Mouse (Mus musculus): ENCODE measurements around the gene Pxylp1. TPM values are rescaled to one million over a fixed set of nuclear protein-coding genes. Genes with fewer than 3 reads are reported as not detected.

Pxylp1 gene
- total RNA-seq, 2 experiments from 2014 or later = 19.7 to 20.3 TPM

DNA sequence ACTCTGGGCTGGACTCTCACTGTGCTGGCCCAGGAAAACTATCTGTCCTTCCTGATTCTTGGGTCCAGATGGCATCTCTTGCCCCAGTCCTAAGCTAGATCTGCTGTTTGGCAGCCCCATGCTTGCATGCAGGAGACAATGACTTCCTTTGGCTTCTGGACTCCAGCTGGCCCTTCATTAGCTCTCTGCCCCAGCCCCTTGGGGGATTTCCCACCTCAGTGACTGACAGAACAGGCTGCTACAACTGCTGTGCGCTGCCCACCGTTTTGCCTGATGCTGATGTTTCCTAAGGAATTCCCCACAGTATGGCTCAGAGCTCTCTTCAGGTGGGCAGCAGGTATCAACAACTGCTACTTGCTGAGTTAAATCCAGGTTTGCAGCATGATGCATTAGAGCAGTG, 33.4 kb downstream of the Pxylp1 start:
- no peak for DNase-seq

DNA sequence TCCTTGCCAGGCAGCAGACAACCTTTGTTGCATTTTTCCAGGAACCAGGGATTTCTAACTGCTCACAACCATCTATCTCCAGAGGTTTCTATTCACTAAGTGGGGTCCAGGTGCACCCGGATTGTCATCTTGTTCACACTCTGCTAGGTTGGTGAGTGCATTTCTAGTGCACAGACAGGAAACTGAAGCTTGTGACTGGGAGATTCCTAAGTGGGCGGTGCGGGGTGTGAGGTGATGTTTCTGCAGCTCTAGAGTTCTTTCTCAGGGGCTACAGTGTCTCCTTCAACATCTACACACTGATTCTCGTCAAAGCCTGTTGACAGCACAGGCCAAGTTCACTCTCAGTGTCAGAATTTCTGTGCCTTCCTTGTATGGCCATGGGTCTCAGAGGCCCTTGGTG, 34.6 kb downstream of the Pxylp1 start:
- DNase-seq = no peak

DNA sequence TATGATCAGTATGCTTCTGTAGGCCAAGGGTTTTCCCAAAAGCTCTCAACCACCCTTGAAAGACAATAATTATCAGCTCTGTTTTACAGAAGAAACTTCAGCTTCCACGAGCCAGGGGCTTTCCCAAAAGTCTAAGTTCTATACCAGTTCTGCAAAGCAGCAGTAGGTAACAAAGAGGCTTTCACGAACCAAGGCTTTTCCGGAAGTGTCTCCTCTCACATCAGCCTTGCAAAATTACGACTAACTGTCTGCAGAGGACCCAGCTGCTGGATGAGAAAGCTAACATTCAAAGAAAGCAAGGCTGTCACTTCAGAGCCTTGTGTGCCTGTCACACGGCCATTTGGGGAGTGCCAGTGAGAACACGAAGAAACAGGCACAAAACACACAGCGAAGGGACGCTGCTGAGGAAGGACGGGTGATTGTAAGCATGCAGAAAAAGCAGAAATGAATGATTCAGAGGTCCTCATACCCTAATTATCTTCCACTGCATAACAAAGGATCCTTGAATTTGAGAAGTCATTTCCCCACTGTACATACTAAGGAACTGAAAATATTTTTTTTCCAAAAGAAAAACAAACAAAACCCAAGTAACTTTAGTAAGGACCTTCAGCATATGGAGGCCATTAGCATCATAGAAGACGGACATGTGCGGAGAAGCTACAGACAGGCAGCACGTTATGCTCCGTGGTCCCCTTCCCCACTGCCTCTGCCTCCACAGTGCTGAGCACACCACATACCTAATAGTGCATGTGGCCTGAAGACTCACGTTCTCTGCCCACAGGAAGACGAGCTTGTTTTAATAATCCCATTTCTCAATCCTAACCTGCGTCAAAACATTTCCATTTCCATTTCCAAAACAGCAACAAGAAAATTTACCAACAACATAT, 38.9 kb downstream of the Pxylp1 start:
- no peak for DNase-seq

DNA sequence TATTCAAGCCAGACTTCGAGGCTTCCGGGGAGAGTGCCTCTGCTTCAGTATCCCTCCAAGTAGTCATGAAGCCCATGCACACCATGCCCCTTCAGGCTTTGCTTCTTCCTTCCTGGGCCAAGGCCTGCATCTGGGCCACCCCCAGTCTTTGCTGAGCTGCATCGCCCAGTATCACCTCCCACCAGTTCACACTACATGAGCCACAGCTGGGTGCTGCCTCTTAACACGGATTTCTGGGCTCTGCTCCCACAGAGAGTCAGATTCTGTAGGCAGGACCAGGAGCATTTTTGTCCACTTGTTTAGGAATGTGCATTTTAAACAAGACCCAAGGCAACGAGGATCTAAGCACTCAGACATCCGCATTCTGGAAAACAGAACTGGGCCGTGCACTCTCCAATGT, 40.8 kb downstream of the Pxylp1 start:
- DNase-seq = no peak

DNA sequence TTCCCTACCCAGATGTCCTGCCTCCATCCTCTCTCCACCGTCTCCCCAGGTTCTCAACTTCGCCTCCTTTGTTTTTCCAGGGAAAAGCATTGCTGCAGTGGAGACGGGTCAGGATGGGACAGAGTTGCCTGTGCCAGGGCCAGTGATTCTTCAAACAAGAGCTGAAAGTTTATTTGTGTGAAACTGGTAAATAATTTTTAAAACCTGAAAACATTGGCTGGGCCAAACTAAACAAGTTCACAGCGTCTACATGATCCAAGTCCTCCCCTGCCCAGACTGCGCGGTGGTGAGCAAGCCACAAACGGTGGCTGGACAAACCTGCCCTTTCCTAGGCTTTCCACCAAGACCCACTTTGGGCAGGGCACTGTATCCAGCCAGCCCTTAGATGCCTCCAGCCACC, 41.4 kb downstream of the Pxylp1 start:
- no peak for DNase-seq

DNA sequence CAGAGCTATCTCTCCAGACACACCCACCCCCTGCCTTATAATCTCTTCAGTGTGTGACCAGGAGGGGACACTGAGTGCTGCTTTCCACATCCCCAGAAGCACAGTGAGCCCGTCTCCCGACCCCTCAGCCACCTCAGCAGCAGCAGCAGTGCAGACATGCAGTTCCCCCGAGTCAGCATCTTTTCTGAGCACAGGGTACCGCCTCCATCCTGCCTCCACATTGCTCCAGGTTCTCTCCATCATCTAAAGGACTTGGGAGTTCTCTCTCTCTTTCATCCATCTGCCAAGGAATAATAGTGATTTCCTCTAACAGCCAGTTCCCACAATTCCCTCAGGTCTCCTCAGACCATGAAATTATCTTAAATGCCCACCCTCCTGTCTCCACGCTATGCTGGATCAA, 43.5 kb downstream of the Pxylp1 start:
- no peak for DNase-seq

DNA sequence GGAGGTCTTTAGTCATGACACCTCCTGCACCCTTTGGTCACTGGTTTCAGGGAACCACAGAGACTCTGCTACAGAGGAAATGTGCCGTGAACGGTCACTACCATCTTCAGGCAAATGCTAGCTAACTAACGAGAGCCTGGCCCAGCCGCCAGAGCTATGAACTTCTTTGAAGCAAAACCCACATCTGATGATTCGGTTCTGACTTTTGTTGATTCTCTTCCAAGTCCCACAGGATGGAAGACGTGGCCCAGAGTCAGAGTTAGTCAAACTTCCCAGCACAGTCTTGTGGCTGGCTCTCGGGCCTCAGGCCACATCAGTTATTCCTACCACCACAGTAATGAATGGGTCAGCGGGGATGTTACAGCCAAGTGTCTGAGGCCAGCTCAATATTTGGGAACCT, 46.1 kb downstream of the Pxylp1 start:
- no peak for DNase-seq

DNA sequence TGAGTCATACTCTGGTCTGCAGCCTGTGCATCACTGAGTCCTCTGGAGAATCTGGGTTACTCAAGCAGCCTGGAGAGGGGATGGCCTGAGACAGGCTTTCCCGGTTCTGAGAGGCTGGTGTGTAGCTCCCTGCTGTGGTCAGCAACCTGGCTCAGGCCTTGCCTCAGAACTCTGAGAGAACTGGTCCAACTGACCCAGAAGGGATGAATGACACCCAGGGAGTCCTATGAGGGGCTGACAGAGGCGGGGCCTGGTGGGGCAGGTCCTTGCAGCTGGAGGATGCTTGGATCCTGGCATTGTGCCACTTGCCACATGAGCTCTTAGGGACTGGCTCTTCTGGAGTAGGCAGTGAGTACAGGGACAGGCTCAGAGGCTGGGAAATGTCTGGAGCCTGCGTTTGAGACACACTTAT, 47.7 kb downstream of the Pxylp1 start:
- peak in 1 of 2 experiments; percentile 50 for DNase-seq

DNA sequence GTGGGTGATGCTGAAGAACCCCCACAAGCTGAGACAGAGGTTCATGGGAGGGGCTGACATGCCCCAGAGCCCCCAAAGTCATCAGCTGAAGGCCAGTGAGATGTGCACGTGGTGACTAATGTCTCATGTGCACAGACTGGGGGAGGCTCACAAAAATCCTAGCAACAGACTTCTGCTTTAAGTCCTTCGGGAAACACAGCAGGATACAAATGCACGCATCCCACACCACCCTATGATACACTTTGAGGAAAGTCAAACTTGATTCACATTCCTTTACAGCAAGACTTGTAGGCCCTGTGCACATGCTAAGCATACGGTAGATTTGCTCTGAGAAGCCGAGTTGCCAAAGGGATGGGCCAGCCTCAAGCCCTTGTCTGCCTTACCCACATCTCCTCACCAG, 53.1 kb downstream of the Pxylp1 start:
- no peak for DNase-seq

DNA sequence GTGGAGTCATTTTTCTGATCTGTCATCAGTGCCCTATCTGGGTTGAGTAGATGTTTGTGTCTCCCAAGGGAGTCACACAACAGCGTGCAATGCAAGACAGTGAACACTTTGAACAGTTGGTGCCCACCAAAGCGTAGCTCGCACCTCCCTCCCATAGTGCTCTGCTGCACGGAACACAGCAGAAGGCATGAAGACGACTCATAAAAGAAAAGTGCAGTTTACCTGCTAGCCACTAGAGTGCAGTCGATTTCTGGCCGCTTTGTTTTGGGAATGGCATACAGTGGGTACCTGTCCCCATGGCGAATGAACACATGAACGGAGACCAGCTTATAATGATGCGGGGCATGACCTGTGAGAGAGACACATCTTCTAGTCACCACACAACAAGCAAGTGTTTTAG, 53.6 kb downstream of the Pxylp1 start:
- DNase-seq = no peak

DNA sequence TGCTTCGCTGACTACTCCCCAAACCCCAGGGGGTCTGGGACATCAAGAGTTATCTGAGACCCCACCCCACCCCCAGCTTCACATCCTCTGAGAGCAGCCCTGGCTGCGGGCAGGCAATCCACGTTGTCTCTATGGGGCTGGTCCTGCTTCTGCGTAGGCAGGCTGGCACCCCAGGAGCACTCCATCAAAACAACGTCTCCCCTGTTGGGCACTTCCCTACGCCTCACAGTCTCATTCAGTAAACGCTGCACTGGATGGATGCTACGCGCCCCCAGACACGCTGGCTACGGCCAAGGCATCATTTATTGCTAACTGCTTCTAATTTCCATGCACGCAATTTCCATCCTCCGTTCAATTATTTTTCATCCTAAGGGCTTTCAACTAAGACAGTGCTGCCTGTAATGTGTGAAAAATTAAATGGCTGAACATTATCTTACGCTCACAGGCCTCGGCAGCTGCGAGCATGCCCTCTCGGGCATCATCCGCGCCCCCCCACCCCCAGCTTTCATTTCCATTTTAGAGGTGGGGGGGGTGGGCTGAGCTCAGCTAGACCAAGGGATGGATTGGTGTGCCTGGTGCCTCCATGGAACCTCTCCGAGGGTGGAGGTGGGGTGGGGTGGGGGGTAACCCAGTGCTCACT, 54.6 kb downstream of the Pxylp1 start:
- no peak for DNase-seq

DNA sequence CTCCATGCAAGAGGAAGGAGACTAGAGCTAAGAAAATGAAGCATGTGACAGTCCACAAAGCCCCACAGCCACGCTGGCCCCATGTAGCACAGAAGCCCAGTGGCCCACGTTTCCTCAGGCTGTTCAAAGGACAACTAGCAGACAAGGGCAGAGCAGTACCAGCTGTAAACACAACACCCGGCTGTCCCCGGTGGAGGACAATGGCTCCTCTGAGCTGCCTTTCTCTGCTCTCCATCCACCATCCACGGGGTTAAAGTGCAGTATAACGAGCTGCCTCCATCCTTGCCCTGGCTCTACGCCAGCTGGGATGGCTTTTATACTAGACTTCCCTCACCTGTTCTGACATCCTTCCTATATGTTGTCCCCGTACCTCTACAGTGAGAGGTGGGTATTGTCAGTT, 55.5 kb downstream of the Pxylp1 start:
- no peak for DNase-seq

DNA sequence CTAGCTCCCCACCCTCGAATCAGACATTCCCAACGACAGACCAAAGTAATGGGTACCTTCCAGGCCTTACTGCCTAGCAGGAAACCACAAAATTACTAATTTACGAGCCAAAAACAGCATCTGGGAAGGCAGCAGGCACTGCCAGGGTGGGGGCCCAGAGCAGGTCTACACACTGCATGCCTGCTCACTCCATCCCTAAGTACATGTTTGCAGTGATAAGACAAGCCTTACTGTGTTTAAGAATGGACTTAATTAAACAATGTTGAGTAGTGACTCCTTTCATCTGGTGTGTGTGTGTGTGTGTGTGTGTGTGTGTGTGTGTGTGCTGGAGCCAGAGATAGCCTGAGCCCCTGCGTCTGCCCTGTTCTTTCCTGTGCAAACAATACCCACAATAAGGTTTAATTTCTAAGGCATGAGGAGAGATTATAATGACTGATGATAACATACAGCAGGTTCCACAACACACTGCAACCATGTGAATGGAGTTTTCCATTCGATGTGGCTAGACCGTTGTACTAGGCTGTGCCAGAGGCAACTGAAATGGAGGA, 57.0 kb downstream of the Pxylp1 start:
- no peak for DNase-seq

DNA sequence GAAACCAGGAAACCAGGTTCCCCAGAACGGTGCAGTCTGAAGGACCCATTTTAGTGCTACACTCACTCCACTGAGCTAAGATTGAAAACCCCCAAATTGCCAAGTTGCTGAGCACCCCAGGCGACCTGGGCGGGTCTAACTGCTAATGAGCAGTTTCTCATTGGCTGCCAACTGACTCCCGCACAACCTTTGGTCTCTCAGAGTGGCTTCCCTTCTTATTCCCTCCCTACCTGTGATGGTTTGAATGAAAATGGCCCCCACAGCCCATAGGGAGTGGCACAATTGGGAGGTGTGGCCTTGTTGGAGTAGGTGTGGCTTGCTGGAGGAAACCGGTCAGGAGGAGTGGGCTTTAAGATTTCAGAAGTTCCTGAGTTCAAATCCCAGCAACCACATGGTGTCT, 58.9 kb downstream of the Pxylp1 start:
- no peak for DNase-seq

DNA sequence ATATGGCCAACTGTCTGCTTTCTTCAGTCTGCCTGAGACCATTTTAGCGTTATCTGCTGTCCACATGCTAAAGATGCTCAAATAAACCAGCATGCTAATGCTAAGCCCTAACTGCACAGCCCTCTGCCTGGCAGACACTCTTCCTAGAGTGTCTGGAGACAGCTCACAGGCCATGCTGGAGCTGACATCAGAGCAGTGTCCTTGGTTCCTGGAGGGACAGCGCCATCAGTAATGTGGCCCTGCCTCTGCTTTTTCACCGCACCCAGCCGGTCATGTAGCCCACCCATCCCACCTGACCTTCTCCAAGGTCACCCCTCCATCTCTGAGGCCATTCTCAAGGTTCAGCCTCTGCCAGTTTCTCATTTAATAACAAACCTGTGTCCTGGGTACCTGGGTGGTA, 60.0 kb downstream of the Pxylp1 start:
- no peak for DNase-seq

DNA sequence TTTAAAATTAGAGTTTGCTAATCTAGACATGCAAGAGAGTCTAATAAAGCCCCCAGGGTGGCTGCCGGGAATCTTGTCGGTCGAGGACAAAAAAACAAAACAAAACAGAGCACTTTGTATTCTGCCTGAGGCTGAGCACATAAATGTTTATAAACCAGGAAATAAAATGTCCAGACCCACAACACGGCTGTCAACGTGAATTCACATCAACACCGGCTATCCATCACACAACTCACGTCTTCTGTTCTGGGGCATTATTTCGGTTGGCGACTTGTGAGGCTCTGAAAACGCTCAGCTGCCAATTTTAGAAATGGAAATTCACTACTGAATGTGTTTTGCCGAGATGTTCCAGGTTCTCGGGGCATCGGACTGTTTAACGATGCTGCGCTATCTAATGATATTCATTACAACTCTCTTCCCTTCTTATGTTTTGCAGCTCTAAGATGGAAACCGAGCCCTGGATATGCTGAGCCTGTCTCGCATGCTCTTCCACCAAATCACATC, 61.6 kb downstream of the Pxylp1 start:
- no peak for DNase-seq

DNA sequence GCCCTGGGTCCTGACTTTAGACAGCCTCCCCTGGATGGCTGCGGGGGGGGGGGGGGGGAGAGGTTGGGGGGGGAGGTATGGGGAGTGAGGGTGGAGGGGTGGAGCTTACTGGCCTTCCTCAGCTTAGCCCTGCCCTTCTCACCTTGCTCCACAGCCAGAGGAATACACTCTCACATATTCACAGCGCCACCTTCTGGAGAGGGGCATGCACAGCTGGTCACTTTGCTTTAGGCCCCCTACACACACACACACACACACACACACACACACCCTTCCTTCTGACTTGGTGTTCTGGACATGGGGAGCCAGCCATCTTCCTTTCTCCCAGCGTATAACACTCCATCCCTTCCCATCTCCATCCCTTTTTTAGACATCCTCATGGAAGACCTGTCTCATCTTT, 62.8 kb downstream of the Pxylp1 start:
- DNase-seq = no peak

DNA sequence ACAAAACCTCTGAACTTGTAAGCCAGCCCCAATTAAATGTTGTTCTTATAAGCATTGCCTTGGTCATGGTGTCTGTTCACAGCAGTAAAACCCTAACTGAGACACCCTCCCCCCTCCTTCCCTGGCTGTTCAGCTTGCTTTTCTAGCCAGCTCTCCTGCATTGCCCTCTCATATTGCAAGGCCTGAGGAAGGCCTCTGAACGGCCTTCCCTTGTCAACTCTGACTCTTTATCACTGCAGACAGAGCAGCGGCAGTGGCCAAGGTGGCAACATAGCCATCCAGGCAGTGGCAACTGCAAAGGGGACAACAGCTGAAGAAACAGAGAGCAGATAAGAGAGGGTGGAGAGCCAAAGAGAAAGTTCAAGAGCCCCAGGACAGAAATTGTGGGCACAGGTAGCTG, 64.4 kb downstream of the Pxylp1 start:
- no peak for DNase-seq

DNA sequence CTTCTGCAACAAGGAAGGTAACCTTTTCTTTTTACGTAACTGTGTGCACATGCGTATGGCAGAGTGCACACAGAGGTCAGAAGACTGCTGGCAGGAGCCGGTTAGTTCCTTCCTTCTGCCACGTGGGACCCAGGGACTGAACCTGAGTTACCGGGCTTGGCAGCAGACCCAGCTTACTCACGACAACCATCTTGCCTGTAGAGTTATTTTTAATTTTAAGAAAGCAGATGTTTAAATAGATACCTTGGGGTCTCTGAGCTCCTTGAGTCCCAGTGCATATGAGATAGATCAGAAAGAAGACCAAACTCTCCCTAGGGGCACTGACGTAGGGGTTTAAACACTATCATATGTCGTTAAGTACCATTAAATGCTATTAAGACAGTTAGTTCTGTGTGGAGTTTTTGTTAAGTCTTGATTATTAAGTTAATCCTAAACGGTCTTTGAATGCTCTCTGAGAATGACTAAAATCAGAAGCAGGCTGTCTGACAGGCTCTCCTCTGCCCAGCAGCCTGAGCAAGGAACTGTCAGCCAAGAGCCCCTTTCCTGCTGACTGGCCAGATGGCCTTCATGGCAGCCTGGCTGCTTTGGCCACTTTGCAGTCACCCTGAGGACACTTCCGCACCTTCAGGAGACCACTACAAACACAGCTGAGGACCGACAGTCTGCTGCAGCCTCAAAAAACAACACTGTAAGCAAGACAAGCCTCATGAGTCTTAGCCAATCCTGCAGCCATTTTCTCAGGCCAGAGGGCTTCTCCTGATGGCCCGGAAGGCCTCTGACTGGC, 65.3 kb downstream of the Pxylp1 start:
- DNase-seq = no peak

DNA sequence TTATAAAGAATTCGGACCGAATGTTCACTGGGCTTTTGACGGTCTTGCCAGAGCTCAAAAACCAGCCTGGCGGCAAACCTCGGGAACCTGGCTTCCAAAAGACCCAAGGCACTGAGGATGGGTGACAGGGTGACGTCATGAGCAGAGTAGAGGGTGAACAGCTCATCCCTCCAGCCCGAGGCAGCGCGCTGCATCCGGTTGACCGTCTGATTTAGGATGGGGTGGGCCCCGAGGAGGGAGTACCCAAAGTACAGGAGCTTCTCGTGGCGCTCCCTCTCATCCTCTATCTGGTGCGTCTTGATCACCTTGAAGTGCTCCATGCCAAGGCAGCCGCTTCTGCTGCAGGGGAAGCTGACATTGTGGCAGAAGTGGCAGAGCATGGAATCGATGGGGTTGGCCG, 67.6 kb downstream of the Pxylp1 start:
- no peak for DNase-seq

DNA sequence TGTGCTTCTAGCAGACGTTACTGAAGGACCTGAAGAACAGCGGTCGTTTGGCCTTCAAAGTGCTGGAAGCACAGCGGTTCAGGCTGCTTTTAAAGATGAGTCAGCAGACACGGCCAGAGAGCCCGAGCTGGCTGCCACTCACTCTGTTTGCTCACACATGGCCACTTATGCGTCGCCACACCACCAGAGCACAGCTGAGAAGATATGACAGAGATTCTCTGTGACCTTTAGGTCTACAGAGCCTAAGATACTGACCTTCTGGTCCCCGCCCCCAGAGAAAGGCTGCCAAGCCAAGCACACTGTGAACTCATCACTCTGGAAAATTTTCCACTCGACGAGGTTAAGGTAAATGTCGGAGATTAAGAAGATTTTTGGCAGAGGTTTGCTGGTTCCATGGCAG, 68.4 kb downstream of the Pxylp1 start:
- DNase-seq = no peak

DNA sequence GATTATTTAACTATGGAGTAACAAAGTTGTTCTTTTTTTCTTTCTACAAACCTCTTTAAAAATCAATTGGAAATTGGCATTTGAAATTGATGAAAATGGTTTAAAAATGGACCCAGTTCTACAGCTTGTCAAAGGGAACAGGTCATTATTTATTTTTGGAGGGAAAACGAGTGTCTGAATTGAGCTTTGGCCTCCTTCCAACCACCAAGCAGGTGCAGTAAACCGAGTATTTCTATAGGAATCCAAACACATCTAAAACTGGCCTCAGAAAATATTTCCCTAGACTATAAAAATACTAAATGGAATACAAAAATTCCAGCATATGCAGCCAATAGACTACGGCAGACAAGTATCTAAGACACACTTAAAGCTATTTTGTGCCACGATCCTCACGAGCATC, 68.9 kb downstream of the Pxylp1 start:
- DNase-seq = no peak

DNA sequence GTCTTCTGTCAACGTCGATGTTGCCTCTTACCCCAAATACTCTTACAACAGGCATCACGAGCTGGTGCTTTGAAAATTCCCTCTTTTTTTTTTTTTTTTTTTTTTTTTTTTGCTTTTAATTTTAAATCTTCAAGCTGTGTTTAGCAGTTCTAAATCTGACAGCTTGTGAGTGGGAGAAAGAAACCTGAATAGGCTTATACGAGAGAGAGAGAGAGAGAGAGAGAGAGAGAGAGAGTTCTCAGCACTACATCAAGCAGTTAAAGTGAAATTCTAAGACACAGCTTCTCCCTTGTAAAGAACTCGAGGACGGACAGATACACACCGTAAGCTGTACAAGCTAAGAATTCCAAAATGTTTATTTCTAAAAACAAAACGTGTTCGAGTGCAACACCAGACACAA, 69.5 kb downstream of the Pxylp1 start:
- no peak for DNase-seq
